Mouse (Mus musculus) cerebellum, postnatal 14 days (tissue): ENCODE measurements at regions not wholly inside any gene's neighbourhood (a gene's known extent, or its start where the extent isn't known, plus 50 kb on each side); places are given as distances from the start of the nearest gene placed in this dataset.
A peak's percentile ranks its signal among the peaks of the same experiment; 100 is the strongest.
"Not testable (repeated sequence)": the region's sequence is repeated elsewhere in the genome, so short reads cannot be mapped to it uniquely, and the experiment has no call there.

Experiments used
- DNase-seq, 2 experiments: peaks; one replicate each; pipeline ENCODE4 v3.0.0; 2021; ENCODE audit warnings: mixed read lengths in 2 of 2

DNA sequence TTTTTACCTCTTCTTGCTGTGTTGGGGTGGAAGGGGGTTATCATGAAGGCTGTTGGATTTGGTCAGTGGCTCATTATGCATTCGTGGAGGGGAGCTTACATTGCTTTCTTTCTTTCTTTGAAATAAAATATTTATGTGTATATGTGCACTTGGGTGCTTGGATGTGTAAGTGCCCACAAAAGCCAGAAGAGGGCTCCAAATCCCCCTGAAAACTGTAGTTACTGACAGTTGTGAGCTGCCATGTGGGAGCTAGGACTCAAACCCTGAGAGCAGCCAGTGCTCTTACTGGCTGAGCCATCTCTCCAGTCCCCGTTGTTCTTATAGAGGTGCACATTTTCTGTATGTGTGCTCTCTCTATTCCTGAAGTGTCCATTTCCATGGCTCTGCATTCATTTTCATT lies 415.6 kb upstream of the Zfp507 start:
- no peak for DNase-seq

DNA sequence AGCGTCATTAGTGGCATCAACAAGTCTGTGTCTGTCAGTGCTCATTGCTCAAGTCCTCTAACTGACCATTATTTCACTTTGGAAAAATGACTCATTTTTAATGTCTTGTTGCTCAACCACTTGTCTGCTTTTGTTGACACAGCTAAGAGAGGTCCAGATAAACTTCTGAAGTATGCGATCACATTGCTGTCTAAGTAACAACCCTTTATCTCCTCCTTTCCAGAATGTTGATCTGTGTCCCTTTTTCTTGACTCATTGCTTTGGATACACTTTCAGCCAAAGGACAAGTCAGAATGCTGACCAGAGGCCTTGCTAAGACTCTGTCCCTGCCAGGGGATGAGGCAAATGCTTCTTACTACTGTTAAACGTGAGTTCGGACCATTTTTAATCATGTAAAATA lies 407.2 kb upstream of the Zfp507 start:
- DNase-seq, result no peak

GRCm38 (mm10) chr7:36207525-36208260 lies 404.9 kb upstream of the Zfp507 start:
- peak; percentile 43 to 53 for DNase-seq

DNA sequence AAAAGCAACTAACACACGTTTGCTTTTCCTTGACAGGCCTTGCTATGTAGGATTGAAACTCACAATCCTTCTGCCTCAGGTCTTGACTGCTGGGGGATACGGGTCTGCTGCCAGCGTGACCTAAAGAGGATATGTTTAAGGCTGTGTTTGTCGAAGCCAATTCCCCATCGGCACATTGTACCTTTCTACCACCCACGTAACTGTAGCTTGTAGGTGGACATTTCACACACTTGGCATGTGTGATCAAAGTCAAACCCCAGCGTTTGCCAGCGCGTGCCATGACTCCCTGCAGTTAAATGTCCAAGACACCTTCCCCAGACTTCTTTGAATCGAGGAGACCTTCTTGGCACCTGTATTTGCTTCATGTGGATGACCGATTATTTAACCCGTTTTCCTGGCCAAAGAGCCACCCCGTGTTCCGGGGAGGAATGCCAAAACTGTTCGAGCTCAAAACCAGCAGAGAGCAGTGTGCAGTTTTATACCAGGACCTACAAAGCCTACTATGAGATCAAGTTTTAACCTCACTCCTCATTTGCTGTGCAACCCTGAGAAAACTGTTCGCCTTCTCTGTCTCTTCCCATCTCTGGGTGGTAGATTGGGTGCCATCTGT lies 395.4 kb upstream of the Zfp507 start:
- peak; percentile 59 to 70 for DNase-seq

DNA sequence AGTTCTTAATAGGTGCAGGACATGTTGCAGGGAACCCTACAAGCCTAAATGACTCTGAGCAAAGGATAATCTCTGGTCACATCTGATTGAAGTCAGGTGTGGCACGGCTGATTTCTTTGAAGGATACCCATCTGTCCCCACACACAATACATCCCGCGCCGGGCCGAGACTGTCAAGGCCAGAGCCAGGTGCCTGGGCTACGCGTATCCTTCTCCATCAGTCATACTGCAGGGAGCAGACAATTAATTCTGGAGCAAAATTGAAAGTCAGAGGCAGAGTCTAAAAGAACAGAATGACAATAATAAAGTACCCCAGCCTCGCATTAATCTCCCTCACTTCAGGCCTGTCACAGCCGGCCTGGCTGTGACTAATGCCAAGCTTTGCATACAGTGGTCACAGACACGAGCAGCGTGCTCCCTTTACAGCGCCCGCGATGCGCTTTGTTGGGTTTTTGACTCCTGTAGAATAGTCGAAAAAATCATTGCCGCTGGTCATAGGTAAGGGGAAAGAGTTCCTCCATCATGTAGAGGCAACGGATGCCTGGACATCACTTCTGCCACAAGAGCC lies 393.4 kb upstream of the Zfp507 start:
- DNase-seq, result no peak

DNA sequence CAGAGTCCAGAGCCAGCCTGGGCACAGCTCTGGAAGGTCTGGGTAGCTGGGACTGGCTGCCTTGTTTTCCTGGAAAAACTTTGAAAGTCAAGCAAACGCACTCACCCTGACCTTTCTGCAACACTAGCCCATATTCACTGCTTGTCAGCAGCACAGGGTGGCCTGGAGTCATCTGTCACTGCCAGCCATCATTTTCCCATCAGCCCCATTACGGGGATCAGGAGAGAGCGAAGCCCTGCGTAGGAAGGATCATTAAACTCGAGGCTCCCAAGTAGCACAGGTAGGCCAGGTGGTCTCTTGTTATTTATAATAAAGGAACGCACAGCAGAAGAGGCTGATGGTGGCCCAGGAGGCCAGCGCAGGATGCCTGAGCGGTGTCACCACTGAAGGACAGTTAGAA lies 389.8 kb upstream of the Zfp507 start:
- no peak for DNase-seq

GRCm38 (mm10) chr7:36177947-36178346 lies 375.1 kb upstream of the Zfp507 start:
- peak in 1 of 2 experiments; percentile 6 for DNase-seq

- no peak for DNase-seq
Observed at GRCm38 (mm10) chr7:36175296-36175695, 372.5 kb upstream of the Zfp507 start.

GRCm38 (mm10) chr7:36172511-36172910 lies 369.7 kb upstream of the Zfp507 start:
- DNase-seq, result not testable (repeated sequence)

DNA sequence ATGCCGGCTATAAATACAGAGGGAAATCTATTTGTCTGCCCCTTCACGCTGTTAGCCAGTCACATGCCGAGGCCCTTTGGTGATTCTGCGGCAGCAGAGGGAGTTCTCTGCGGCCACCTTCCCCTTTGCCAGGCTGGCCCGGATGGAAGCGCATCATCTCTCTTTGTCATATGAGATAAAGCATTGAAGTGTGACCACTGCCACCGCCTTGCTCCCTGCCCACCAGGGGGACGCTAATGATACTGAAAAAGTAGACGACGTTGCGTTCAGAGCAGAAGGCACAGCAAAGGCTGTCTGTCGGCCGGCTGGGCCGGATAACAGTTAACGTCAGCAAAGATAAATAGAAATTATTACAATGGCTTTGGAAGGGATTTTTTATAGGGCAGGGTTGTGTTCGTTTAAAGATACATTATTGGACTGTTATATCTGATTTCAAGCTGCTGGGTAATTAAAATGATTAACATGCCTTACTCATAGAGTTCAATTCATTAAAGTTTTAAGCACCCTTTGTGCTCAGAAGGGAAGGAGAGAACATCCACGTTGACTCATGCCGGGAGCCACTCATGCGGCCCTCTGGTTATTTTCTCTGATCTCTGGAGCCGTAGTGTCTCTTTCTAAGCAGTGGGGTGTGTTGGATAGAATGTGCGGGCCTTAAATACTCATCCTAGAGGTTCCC lies 354.6 kb upstream of the Zfp507 start:
- DNase-seq, result peak; percentile 17 to 19

DNA sequence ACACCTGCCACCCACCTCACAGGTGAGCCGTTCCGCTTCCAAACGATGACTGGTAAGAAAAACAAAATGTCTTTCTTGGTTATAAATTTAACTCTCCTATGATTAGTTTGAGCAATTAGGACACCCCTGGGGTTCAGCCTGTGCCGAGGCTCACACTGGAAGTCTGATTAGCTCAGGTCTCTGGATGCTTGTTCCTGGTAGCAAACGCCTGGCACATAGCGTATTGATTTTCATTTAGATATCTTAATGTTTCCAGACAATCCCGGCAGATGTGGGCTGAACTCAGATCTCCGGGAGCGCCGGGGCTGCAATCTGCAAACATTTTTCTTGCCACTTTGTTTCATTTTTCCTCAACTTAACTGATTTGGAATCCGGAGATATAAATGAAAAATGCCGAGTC lies 353.8 kb upstream of the Zfp507 start:
- no peak for DNase-seq

GRCm38 (mm10) chr7:36155576-36155975 lies 352.8 kb upstream of the Zfp507 start:
- DNase-seq, result no peak

GRCm38 (mm10) chr7:36155159-36155558 lies 352.4 kb upstream of the Zfp507 start:
- DNase-seq, result no peak

DNA sequence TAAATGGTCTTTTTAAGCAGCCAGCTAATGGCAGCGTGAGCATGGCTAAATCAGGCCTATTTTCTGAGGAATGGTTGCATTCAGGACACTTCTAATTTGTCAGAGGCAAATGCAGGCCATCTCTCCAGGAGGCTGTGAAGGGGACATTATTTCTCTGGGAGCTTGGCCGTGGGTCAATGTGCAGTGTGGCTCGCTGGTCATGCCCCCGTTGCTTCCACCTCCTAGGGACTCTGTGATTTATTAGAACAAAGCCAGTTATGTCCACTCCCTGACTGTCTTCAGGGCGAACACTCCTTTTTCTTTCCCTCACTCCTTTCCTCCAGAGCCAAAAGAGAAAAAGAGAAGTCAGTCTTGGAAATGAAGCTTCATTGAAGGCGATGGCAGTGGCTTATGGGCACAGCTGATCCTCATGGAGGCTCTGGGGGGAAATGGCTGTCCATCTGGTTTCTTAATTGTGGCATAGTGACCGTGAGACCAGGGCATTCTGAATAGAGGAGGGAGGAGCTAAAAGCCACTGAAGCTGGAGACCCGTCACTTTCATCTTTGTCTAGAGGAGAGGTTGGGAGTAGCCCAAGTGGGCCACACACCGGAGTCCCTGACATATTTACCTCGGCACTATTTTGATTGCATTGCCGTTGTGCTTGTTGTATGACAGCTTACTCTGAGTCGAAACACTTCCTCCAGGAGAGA lies 348.2 kb upstream of the Zfp507 start:
- peak in 1 of 2 experiments; percentile 7 for DNase-seq

GRCm38 (mm10) chr7:36136571-36136970 lies 333.8 kb upstream of the Zfp507 start:
- DNase-seq, result no peak

- no peak for DNase-seq
Observed at GRCm38 (mm10) chr7:36134557-36134956, 331.8 kb upstream of the Zfp507 start.

- peak; percentile 5 to 10 for DNase-seq
Observed at GRCm38 (mm10) chr7:36133658-36134143, 330.9 kb upstream of the Zfp507 start.

- DNase-seq, result no peak
Observed at GRCm38 (mm10) chr7:36133026-36133425, 330.2 kb upstream of the Zfp507 start.

DNA sequence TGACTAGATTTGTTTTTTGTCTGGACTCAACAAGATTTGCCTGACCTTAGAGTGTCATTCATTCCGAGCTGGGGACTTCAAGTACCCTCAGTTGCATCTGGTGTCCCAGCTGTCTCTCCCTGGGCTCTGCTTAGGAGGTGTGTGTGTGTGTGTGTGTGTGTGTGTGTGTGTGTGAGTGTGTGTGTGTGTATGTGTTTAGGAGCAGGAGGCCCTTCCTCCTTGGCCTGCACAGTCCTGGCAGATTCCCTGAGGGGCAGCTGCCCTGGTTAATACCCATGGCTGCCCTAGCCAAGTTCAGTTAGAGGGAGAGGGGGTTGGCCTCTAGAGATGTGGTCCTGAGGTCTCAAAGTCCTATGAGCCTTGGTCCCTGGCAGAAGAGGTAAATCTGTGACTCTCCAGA lies 329.8 kb upstream of the Zfp507 start:
- peak in 1 of 2 experiments; percentile 29 for DNase-seq

GRCm38 (mm10) chr7:36097054-36097453 lies 294.3 kb upstream of the Zfp507 start:
- DNase-seq, result no peak

GRCm38 (mm10) chr7:36095258-36096130 lies 292.7 kb upstream of the Zfp507 start:
- no peak for DNase-seq

DNA sequence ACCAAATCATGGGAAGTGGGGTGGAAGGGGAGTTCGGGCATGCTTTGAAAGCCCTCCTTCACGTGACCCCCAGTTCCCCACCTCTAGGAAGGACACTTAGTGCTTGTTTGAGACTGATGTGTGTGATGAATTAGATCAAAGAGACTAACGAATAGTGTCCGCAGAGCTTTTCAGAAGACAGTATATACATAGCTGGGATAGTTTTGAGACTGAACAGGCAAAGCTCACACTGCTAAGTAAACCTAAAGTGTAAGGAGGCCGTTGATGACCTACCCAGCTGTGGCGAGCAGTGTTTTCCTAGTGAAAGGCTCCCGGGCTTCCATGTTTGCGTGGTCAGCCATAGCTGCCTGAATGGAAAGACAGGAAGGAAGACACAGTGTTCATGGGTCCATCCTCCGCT lies 288.3 kb upstream of the Zfp507 start:
- no peak for DNase-seq
